Mouse (Mus musculus): ENCODE measurements at regions not wholly inside any gene's neighbourhood (a gene's known extent, or its start where the extent isn't known, plus 50 kb on each side); places are given as distances from the start of the nearest gene placed in this dataset.

GRCm38 (mm10) chr1:82168949-82169348 lies 64.0 kb upstream of the Gm9747 start:
- DNase-seq (ENCODE audit: low spot score): no peak

- no peak for DNase-seq (ENCODE audit: low spot score)
These were observed 52.5 kb upstream of the Gm9747 start for GRCm38 (mm10) chr1:82180427-82180826.
